Mouse (Mus musculus): Measurements from ENCODE around the gene Astn2. TPM values are rescaled to one million over a fixed set of nuclear protein-coding genes. Genes with fewer than 3 reads are reported as not detected.

Astn2 gene
- not detected in 2 replicates for total RNA-seq (2017)

GRCm38 (mm10) chr4:66404201-66404711, at the start of gene Astn2:
TSS of gene Astn2 (minus strand) at chr4:66404611.
- no peak for ATAC-seq (replicated peaks; ENCODE audit: low read depth, poor library complexity, severe bottlenecking)

GRCm38 (mm10) chr4:66450115-66450514, 45.7 kb upstream of the Astn2 start:
- no peak for ATAC-seq (replicated peaks; ENCODE audit: low read depth, poor library complexity, severe bottlenecking)

GRCm38 (mm10) chr4:66431256-66431655, 26.8 kb upstream of the Astn2 start:
- ATAC-seq (replicated peaks; ENCODE audit: low read depth, poor library complexity, severe bottlenecking), result no peak

GRCm38 (mm10) chr4:66425804-66426203, 21.4 kb upstream of the Astn2 start:
- ATAC-seq (replicated peaks; ENCODE audit: low read depth, poor library complexity, severe bottlenecking), result no peak

GRCm38 (mm10) chr4:66414778-66415177, 10.4 kb upstream of the Astn2 start:
- ATAC-seq (replicated peaks; ENCODE audit: low read depth, poor library complexity, severe bottlenecking), result no peak

GRCm38 (mm10) chr4:66405086-66405485, 675 bp upstream of the Astn2 start:
- no peak for ATAC-seq (replicated peaks; ENCODE audit: low read depth, poor library complexity, severe bottlenecking)

GRCm38 (mm10) chr4:66403708-66404200, 657 bp downstream of the Astn2 start:
- ATAC-seq (replicated peaks; ENCODE audit: low read depth, poor library complexity, severe bottlenecking), result no peak

- ATAC-seq (replicated peaks; ENCODE audit: low read depth, poor library complexity, severe bottlenecking), result no peak
These were observed 1.2 kb downstream of the Astn2 start for GRCm38 (mm10) chr4:66403116-66403707.

- ATAC-seq (replicated peaks; ENCODE audit: low read depth, poor library complexity, severe bottlenecking), result no peak
These were observed 1.8 kb downstream of the Astn2 start for GRCm38 (mm10) chr4:66402611-66403010.

GRCm38 (mm10) chr4:66401186-66401681, 3.2 kb downstream of the Astn2 start:
- no peak for ATAC-seq (replicated peaks; ENCODE audit: low read depth, poor library complexity, severe bottlenecking)

- ATAC-seq (replicated peaks; ENCODE audit: low read depth, poor library complexity, severe bottlenecking), result no peak
These were observed 5.3 kb downstream of the Astn2 start for GRCm38 (mm10) chr4:66399066-66399465.

- ATAC-seq (replicated peaks; ENCODE audit: low read depth, poor library complexity, severe bottlenecking), result no peak
These were observed 7.2 kb downstream of the Astn2 start for GRCm38 (mm10) chr4:66397216-66397615.

- ATAC-seq (replicated peaks; ENCODE audit: low read depth, poor library complexity, severe bottlenecking), result no peak
These were observed 11.1 kb downstream of the Astn2 start for GRCm38 (mm10) chr4:66393294-66393693.

- no peak for ATAC-seq (replicated peaks; ENCODE audit: low read depth, poor library complexity, severe bottlenecking)
These were observed 13.9 kb downstream of the Astn2 start for GRCm38 (mm10) chr4:66390480-66390879.

- no peak for ATAC-seq (replicated peaks; ENCODE audit: low read depth, poor library complexity, severe bottlenecking)
These were observed 25.8 kb downstream of the Astn2 start for GRCm38 (mm10) chr4:66378586-66378985.

GRCm38 (mm10) chr4:66370557-66371071, 33.8 kb downstream of the Astn2 start:
- no peak for ATAC-seq (replicated peaks; ENCODE audit: low read depth, poor library complexity, severe bottlenecking)

- no peak for ATAC-seq (replicated peaks; ENCODE audit: low read depth, poor library complexity, severe bottlenecking)
These were observed 38.9 kb downstream of the Astn2 start for GRCm38 (mm10) chr4:66365500-66365899.

- ATAC-seq (replicated peaks; ENCODE audit: low read depth, poor library complexity, severe bottlenecking), result no peak
These were observed 59.8 kb downstream of the Astn2 start for GRCm38 (mm10) chr4:66344632-66345031.

GRCm38 (mm10) chr4:66337443-66337842, 67.0 kb downstream of the Astn2 start:
- ATAC-seq (replicated peaks; ENCODE audit: low read depth, poor library complexity, severe bottlenecking), result no peak

- ATAC-seq (replicated peaks; ENCODE audit: low read depth, poor library complexity, severe bottlenecking), result no peak
These were observed 73.7 kb downstream of the Astn2 start for GRCm38 (mm10) chr4:66330600-66331285.

GRCm38 (mm10) chr4:66321051-66321450, 83.4 kb downstream of the Astn2 start:
- no peak for ATAC-seq (replicated peaks; ENCODE audit: low read depth, poor library complexity, severe bottlenecking)

Measured in common myeloid progenitor, adult 5-6 weeks (primary cell).